Mouse (Mus musculus) testis, adult 2 months (tissue): Measurements from ENCODE around the gene Slc22a5. TPM values are rescaled to one million over a fixed set of nuclear protein-coding genes. Genes with fewer than 3 reads are reported as not detected.

Experiments used
- H3K27ac ChIP-seq: fragments of 200-500 bp; 2 replicates; pipeline ENCODE4 v1.5.1; 2012; ENCODE audit warnings: low read depth, low read length; ENCODE audit not compliant: control insufficient read depth, insufficient read depth
- H3K27me3 ChIP-seq: fragments of 200-500 bp; 2 replicates; pipeline ENCODE4 v1.6.1; 2012; ENCODE audit warnings: mild to moderate bottlenecking, low read length, moderate library complexity; ENCODE audit not compliant: control insufficient read depth, insufficient read depth
- H3K36me3 ChIP-seq: fragments of 200-500 bp; 2 replicates; pipeline ENCODE4 v1.6.1; 2012; ENCODE audit warnings: mild to moderate bottlenecking, low read length; ENCODE audit not compliant: control insufficient read depth, insufficient read depth
- H3K4me1 ChIP-seq: fragments of 200-500 bp; 2 replicates; pipeline ENCODE4 v1.6.1; 2012; ENCODE audit warnings: low read length; ENCODE audit not compliant: control insufficient read depth, insufficient read depth
- H3K4me3 ChIP-seq: fragments of 200-500 bp; 2 replicates; pipeline ENCODE4 v1.5.1; 2012; ENCODE audit warnings: low read depth, mild to moderate bottlenecking, low read length, moderate library complexity, mixed read lengths; ENCODE audit not compliant: control insufficient read depth
- CTCF ChIP-seq: fragments of 200-500 bp; IDR thresholded peaks from 2 replicates; pipeline ENCODE4 v1.5.1; 2012; ENCODE audit warnings: low read depth, mild to moderate bottlenecking, inconsistent platforms, low read length, moderate library complexity; ENCODE audit not compliant: control insufficient read depth, insufficient read depth, insufficient replicate concordance
- POLR2A ChIP-seq: fragments of 200-500 bp; IDR thresholded peaks from 2 replicates; pipeline ENCODE4 v1.6.1; 2012; ENCODE audit warnings: low read depth, mild to moderate bottlenecking, inconsistent platforms, low read length, moderate library complexity; ENCODE audit not compliant: control insufficient read depth
- polyA plus RNA-seq: library from polyadenylated mRNA; depleted of rRNA; stranded (reverse); fragments of >200 nt; gene quantifications from 2 replicates; pipeline ENCODE4 v1.2.3, GENCODE M21; 2012

Slc22a5 gene
- polyA plus RNA-seq, 1 experiment, result 20.7 TPM

- H3K36me3 ChIP-seq, result no peaks in the 10 kb centered on the region
- H3K4me1 ChIP-seq, result no peaks in the 10 kb centered on the region
- TF ChIP-seq CTCF (no peak), POLR2A (no peak)
- H3K27me3 ChIP-seq, result no peaks in the 10 kb centered on the region
- H3K4me3 ChIP-seq, result no peak overlapping the region
- H3K27ac ChIP-seq, result no peak overlapping the region
Measured at GRCm38 (mm10) chr11:53841514-53841913, 49.9 kb downstream of the Slc22a5 start.

- H3K4me3 ChIP-seq, result no peak overlapping the region
- no peaks in the 10 kb centered on the region for H3K36me3 ChIP-seq
- H3K4me1 ChIP-seq, result no peaks in the 10 kb centered on the region
- no peak overlapping the region for H3K27ac ChIP-seq
- no peak for TF ChIP-seq POLR2A
- TF ChIP-seq CTCF, result no peak
- no peaks in the 10 kb centered on the region for H3K27me3 ChIP-seq
Measured at GRCm38 (mm10) chr11:53839663-53840642, 51.5 kb downstream of the Slc22a5 start.

GRCm38 (mm10) chr11:53839147-53839546, 52.3 kb downstream of the Slc22a5 start:
- TF ChIP-seq POLR2A, result no peak
- TF ChIP-seq CTCF, result no peak
- Histone ChIP-seq H3K4me1 (no peaks in the 10 kb centered on the region), H3K27me3 (no peaks in the 10 kb centered on the region), H3K27ac (no peak overlapping the region), H3K36me3 (no peaks in the 10 kb centered on the region), H3K4me3 (no peak overlapping the region)

GRCm38 (mm10) chr11:53837731-53838130, 53.7 kb downstream of the Slc22a5 start:
- Histone ChIP-seq H3K4me3 (no peak overlapping the region), H3K4me1 (no peaks in the 10 kb centered on the region), H3K36me3 (no peaks in the 10 kb centered on the region), H3K27me3 (no peaks in the 10 kb centered on the region), H3K27ac (no peak overlapping the region)
- no peak for TF ChIP-seq CTCF
- no peak for TF ChIP-seq POLR2A

GRCm38 (mm10) chr11:53835379-53836010, 56.0 kb downstream of the Slc22a5 start:
- Histone ChIP-seq H3K27me3 (no peaks in the 10 kb centered on the region), H3K4me1 (no peaks in the 10 kb centered on the region), H3K36me3 (no peaks in the 10 kb centered on the region), H3K4me3 (no peak overlapping the region), H3K27ac (no peak overlapping the region)
- TF ChIP-seq CTCF, result no peak
- no peak for TF ChIP-seq POLR2A

- TF ChIP-seq POLR2A (no peak), CTCF (no peak)
- Histone ChIP-seq H3K27me3 (no peaks in the 10 kb centered on the region), H3K27ac (no peak overlapping the region), H3K36me3 (no peaks in the 10 kb centered on the region), H3K4me3 (no peak overlapping the region), H3K4me1 (no peaks in the 10 kb centered on the region)
Measured at GRCm38 (mm10) chr11:53825409-53825808, 66.1 kb downstream of the Slc22a5 start.

GRCm38 (mm10) chr11:53821945-53822338, 69.5 kb downstream of the Slc22a5 start:
- no peak overlapping the region for H3K4me3 ChIP-seq
- H3K27me3 ChIP-seq, result no peaks in the 10 kb centered on the region
- no peaks in the 10 kb centered on the region for H3K4me1 ChIP-seq
- H3K36me3 ChIP-seq, result no peaks in the 10 kb centered on the region
- no peak overlapping the region for H3K27ac ChIP-seq
- TF ChIP-seq CTCF, result no peak
- no peak for TF ChIP-seq POLR2A
